Mouse (Mus musculus) naive thymus-derived CD4-positive, alpha-beta T cell, adult 2 months (primary cell): ENCODE results near the gene Vmn1r20.
"Not testable (repeated sequence)": the region's sequence is repeated elsewhere in the genome, so short reads cannot be mapped to it uniquely, and the experiment has no call there.

Experiments
- DNase-seq: peaks from one replicate; pipeline ENCODE4 v3.0.0-alpha.2; 2011; ENCODE audit warnings: low read depth

Gene Vmn1r20

DNA sequence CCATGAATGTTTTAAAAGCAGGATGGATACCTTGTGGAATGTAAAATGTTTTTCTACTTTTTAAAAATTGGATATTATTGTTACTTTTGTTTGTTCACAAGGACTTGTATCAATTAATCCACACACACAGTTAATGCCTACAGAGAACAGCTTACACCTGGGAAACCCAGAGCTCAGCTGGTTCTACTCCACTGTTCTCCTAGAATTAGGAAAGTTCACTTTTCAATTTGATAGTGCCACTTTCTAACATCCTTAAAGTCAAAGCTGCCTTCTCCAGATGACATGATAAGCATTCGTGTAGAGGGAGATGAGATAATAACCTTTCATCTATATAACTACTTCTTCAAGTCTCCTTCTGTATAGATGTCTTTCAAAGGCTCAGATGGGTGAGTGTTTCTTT, at the start of gene Vmn1r20:
Gene Vmn1r20 (plus strand): TSS at position 301 of the 400 bp plus-strand sequence.
- DNase-seq, result no peak

DNA sequence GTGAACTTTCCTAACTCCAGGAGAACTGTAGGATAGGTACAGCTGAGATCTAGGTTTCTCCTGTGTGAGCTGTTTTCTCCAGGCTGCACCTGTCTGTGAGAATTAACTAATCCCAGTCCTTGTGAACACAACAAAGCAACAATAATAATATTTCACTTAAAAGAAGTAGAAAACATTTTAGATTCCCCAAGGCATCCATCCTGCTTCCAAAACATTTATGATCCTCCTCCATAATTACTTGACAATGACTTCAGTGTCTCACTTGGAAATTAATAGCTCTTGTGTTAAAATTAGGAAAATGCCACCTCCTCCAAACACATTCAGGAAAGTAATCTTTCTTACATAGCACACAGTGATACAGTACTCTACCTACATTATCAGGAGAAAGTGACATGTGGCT, 33.0 kb upstream of the Vmn1r20 start, which contains the start of gene Vmn1r18:
Gene Vmn1r18 (minus strand): TSS at position 101 of the 400 bp plus-strand sequence.
- DNase-seq, result no peak

DNA sequence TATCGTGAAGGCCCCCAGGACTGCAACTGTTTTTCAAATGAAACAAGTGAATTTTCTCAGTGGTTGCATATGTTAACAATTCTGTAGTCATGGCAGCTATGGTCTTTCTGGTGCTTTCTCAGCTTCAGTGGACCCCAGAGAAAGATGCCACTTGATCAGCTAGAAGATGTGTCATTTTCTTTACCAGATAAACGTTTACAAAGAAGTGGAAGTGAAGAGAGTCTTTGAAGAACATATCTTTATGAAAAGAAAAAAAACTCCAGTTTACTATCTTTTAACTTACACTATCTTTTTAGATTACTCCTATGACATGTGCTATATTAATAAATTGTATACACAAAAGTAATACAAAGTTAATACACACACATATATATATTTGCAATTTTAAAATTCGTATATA, 25.2 kb upstream of the Vmn1r20 start, which contains the start of gene Vmn1r19:
Gene Vmn1r19 (plus strand): TSS at position 301 of the 400 bp plus-strand sequence.
- not testable (repeated sequence) for DNase-seq

DNA sequence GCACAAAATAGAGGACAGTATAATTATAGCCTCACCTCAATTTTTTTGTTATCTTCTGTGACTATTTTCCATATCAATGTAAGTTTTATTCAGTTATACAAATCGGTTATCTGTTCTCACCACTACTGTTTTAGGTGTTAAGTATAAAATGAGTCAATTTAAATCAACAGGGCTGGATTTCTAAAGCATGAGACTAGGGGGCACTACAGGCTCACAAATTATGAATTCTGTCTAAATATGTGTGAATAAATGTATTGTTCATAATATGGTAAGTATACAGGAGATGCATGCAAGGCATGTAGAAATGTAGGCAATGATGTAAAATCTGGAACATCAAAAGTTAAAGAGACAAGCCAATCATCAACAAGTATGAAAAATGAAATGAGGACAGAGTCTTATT, 2.5 kb downstream of the Vmn1r20 start:
- DNase-seq, result peak; percentile 17

DNA sequence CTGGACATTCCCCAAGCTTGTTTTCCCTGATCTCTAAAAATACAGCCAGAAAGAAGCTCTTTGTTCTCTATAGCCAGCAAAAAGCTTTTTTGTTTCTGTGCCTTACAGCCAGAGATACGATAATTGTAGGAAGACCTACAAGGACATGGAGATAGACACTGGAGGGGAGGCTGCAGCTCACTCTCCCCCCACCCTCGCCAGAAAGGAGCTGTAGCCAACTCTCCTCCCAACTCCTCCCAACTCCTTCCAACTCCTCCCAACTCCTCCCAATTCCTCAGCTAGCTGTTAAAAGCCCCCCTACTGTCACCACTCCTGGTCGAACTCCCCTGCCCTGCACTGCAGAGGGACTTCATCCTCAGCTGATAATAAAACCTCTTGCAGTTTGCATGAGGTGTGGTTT, 39.4 kb downstream of the Vmn1r20 start:
- not testable (repeated sequence) for DNase-seq
